Mouse (Mus musculus): ENCODE measurements around the gene Gm10197. TPM values are rescaled to one million over a fixed set of nuclear protein-coding genes. Genes with fewer than 3 reads are reported as not detected.

Gene Gm10197
- total RNA-seq, 2 experiments from 2014 or later: not detected

Other genes with a start within 250 kb of the Gm10197 start
- gene Add3, start 231.3 kb downstream of the Gm10197 start, total RNA-seq (2021): 10 to 100 TPM; 82.9 to 85.7 TPM
- 10 to 100 TPM; 76.1 to 89.7 TPM for gene Mxi1, start 61.2 kb downstream of the Gm10197 start, total RNA-seq (2021)
- gene Smndc1, start 18.8 kb upstream of the Gm10197 start, total RNA-seq (2021): 10 to 100 TPM; 36.8 to 39.2 TPM
- 10 to 100 TPM; 20.1 to 22.5 TPM for gene Dusp5, start 157.3 kb upstream of the Gm10197 start, total RNA-seq (2021)
- 10 to 100 TPM; 49.4 to 52.2 TPM for gene Nutf2-ps1, start 217.3 kb upstream of the Gm10197 start, total RNA-seq (2021)
- 10 to 100 TPM; 37.2 to 38.2 TPM for gene Smc3, start 228.6 kb upstream of the Gm10197 start, total RNA-seq (2021)

Data from left cerebral cortex, adult 18-20 months (tissue).